8 mouse cellular contexts compared by ENCODE assay signal in genomic region chr17:34264452-34265351, GRCm38 (mm10). TPM values are rescaled to one million over a fixed set of nuclear protein-coding genes. Genes with fewer than 3 reads are reported as not detected.
DNase-seq lines count a peak whose midpoint lies in the region; ATAC-seq and TF ChIP-seq lines count a peak whose summit lies in the region.

No protein-coding gene starts in this region.

- in situ Hi-C loops in ES-E14 (cut with MboI; ENCODE audit: low sequenced_read_pairs in 2 of 2, unreplicated experiment in 2 of 2): no loop called here

- peak overlapping the region; percentile 52 to 58 for H3K4me3 ChIP-seq in ES-E14 (ENCODE audit: insufficient read depth in 1 of 2, low read depth in 1 of 2, low read length in 2 of 2, poor library complexity in 1 of 2, severe bottlenecking in 1 of 2)
- H3K4me3 ChIP-seq in forebrain, embryonic 15.5 days: peak overlapping the region; percentile 46
- H3K4me3 ChIP-seq in limb, embryonic 11.5 days (ENCODE audit: low read depth, low read length): peak overlapping the region; percentile 46
- peak overlapping the region; percentile 42 for H3K4me3 ChIP-seq in neural tube, embryonic 11.5 days (ENCODE audit: low read depth, low read length)

- peaks cover 0 to 2% of the 10 kb centered on the region in 2 experiments; a peak in 1 of 4 replicates for H3K4me1 ChIP-seq in ES-E14 (ENCODE audit: control insufficient read depth in 2 of 2, insufficient read depth in 2 of 2, low read length in 2 of 2, poor library complexity in 1 of 2)
- H3K4me1 ChIP-seq in forebrain, embryonic 15.5 days: peaks cover 21% of the 10 kb centered on the region
- peaks cover 3% of the 10 kb centered on the region; the same call in 1 of the 2 replicates for H3K4me1 ChIP-seq in limb, embryonic 11.5 days (ENCODE audit: control insufficient read depth, insufficient read depth, low read length)
- peaks cover 4% of the 10 kb centered on the region for H3K4me1 ChIP-seq in neural tube, embryonic 11.5 days (ENCODE audit: control insufficient read depth, insufficient read depth, low read length)

- H3K9me3 ChIP-seq in ES-E14 (ENCODE audit: control insufficient read depth, insufficient read depth, low read depth, low read length): no peaks in the 10 kb centered on the region
- no peaks in the 10 kb centered on the region for H3K9me3 ChIP-seq in forebrain, embryonic 15.5 days
- H3K9me3 ChIP-seq in limb, embryonic 11.5 days (ENCODE audit: control insufficient read depth, low read length): no peaks in the 10 kb centered on the region
- H3K9me3 ChIP-seq in neural tube, embryonic 11.5 days (ENCODE audit: control insufficient read depth, low read length): no peaks in the 10 kb centered on the region

- H3K36me3 ChIP-seq in ES-E14 (ENCODE audit: control insufficient read depth, insufficient read depth, low read length, poor library complexity, severe bottlenecking): no peaks in the 10 kb centered on the region
- H3K36me3 ChIP-seq in forebrain, embryonic 15.5 days: no peaks in the 10 kb centered on the region
- H3K36me3 ChIP-seq in limb, embryonic 11.5 days (ENCODE audit: control insufficient read depth, insufficient read depth, low read length): no peaks in the 10 kb centered on the region
- no peaks in the 10 kb centered on the region for H3K36me3 ChIP-seq in neural tube, embryonic 11.5 days (ENCODE audit: control insufficient read depth, insufficient read depth, low read length)

- no peak overlapping the region for H3K27ac ChIP-seq in ES-E14 (ENCODE audit: insufficient read depth, low read depth, low read length, poor library complexity, severe bottlenecking)
- no peak overlapping the region for H3K27ac ChIP-seq in forebrain, embryonic 15.5 days (replicated peaks)
- no peak overlapping the region for H3K27ac ChIP-seq in limb, embryonic 11.5 days (replicated peaks; ENCODE audit: low read depth, low read length)
- no peak overlapping the region for H3K27ac ChIP-seq in neural tube, embryonic 11.5 days (ENCODE audit: low read depth, low read length)

- peak; percentile 19 for DNase-seq in gastrocnemius, postnatal 10 days
- DNase-seq in gastrocnemius, postnatal 25 days: no peak
- no peak for DNase-seq in ES-E14 (ENCODE audit: low read depth, low spot score)
- DNase-seq in limb, embryonic 11.5 days (ENCODE audit: low spot score): peak; percentile 67
- DNase-seq in neural tube, embryonic 11.5 days (ENCODE audit: low spot score): peak; percentile 58
- no peak for DNase-seq in layer of hippocampus, postnatal 25 days (ENCODE audit: extremely low spot score in 1 of 2, low spot score in 1 of 2)
- DNase-seq in adrenal gland, postnatal 14 days: no peak

- peak overlapping the region; percentile 40 for H3K9ac ChIP-seq in ES-E14 (ENCODE audit: insufficient read depth, low read depth, low read length, poor library complexity, severe bottlenecking)
- H3K9ac ChIP-seq in forebrain, embryonic 15.5 days (replicated peaks): peak overlapping the region; percentile 41; the same call in 1 of the 2 replicates
- H3K9ac ChIP-seq in limb, embryonic 11.5 days (ENCODE audit: low read length): peak overlapping the region; percentile 56
- peak overlapping the region; percentile 40 for H3K9ac ChIP-seq in neural tube, embryonic 11.5 days (ENCODE audit: low read length)

- peak overlapping the region; percentile 96 for H3K4me2 ChIP-seq in forebrain, embryonic 15.5 days (replicated peaks)
- peak overlapping the region; percentile 95 for H3K4me2 ChIP-seq in limb, embryonic 11.5 days (ENCODE audit: low read depth, severe bottlenecking)
- H3K4me2 ChIP-seq in neural tube, embryonic 11.5 days (ENCODE audit: low read depth): peak overlapping the region; percentile 86

- under 1% methylated on average over 93 of the region's 93 CpGs for WGBS in forebrain, embryonic 15.5 days
- WGBS in limb, embryonic 11.5 days: under 1% methylated on average over 86 of the region's 93 CpGs
- WGBS in neural tube, embryonic 11.5 days: under 1% methylated on average over 91 of the region's 93 CpGs

- 0 out of 2 replicates have a peak, but pooled peaks have one; percentile 11 for ATAC-seq in forebrain, embryonic 15.5 days (replicated peaks)
- no peak for ATAC-seq in limb, embryonic 11.5 days (ENCODE audit: insufficient number of reproducible peaks, low FRiP score, low TSS enrichment, low read depth)
- ATAC-seq in neural tube, embryonic 11.5 days (ENCODE audit: insufficient read depth, low FRiP score, low TSS enrichment): no peak

- peaks cover 18% of the 10 kb centered on the region for H3K27me3 ChIP-seq in forebrain, embryonic 15.5 days
- peaks cover 7% of the 10 kb centered on the region; the same call in 1 of the 2 replicates for H3K27me3 ChIP-seq in limb, embryonic 11.5 days (ENCODE audit: control insufficient read depth, insufficient read depth, low read length)
- peaks cover 7% of the 10 kb centered on the region for H3K27me3 ChIP-seq in neural tube, embryonic 11.5 days (ENCODE audit: control insufficient read depth, insufficient read depth, low read length)

TF ChIP-seq in ES-E14, 5 proteins besides CTCF, POLR2A, EP300 and RAD21:
- TF ChIP-seq MAFK (IDR thresholded peaks at IDR 0.05; ENCODE audit: insufficient read depth, low read depth, low read length) (no peak), HCFC1 (IDR thresholded peaks at IDR 0.05; ENCODE audit: borderline replicate concordance, insufficient read depth, low read length) (no peak), ZNF384 (IDR thresholded peaks at IDR 0.05; ENCODE audit: low read depth, low read length) (no peak), CHD2 (IDR thresholded peaks at IDR 0.05; ENCODE audit: low read depth, low read length) (no peak), ZC3H11A (IDR thresholded peaks at IDR 0.05; ENCODE audit: borderline replicate concordance, low read depth, low read length) (no peak)
TF ChIP-seq in ES-E14: peak in this region for 0.

RNA-seq across cellular contexts. Expression of gene H2-Ab1, which starts 7.2 kb away (rescaled TPM):
- total RNA-seq in gastrocnemius, postnatal 10 days (2021): 1 to 10 TPM; 3.6 to 4.1 TPM
- 1 to 10 TPM; 2.7 to 3.3 TPM for total RNA-seq in gastrocnemius, postnatal 25 days (2021)
- 1.9 and 2.9 TPM in 2 replicates for total RNA-seq in ES-E14 (2012; rRNA removed)
- 0.86 and 1.2 TPM in 2 replicates for polyA plus RNA-seq in forebrain, embryonic 15.5 days (2015; fragmentation: Nextera tagmentation; extraction: Ambion mirVana)
- 3.7 and 4.5 TPM in 2 replicates for polyA plus RNA-seq in limb, embryonic 11.5 days (2014; fragmentation: Nextera tagmentation; extraction: Ambion mirVana)
- 2.6 and 4.5 TPM in 2 replicates for polyA plus RNA-seq in neural tube, embryonic 11.5 days (2014; fragmentation: Nextera tagmentation; extraction: Ambion mirVana)
- 1 to 10 TPM; 1.0 to 1.7 TPM for total RNA-seq in layer of hippocampus, postnatal 25 days (2021)
- total RNA-seq in adrenal gland, postnatal 14 days (2021): 19.8 and 71.0 TPM in 2 replicates

RNA-seq across cellular contexts. Expression of gene H2-Aa, which starts 22.9 kb away (rescaled TPM):
- total RNA-seq in gastrocnemius, postnatal 10 days (2021): 1 to 10 TPM; 4.5 TPM
- 1 to 10 TPM; 4.4 to 4.5 TPM for total RNA-seq in gastrocnemius, postnatal 25 days (2021)
- 0.48 and 1.6 TPM in 2 replicates for total RNA-seq in ES-E14 (2012; rRNA removed)
- 0.23 TPM in 1 of 2 replicates, not detected in the other for polyA plus RNA-seq in forebrain, embryonic 15.5 days (2015; fragmentation: Nextera tagmentation; extraction: Ambion mirVana)
- polyA plus RNA-seq in limb, embryonic 11.5 days (2014; fragmentation: Nextera tagmentation; extraction: Ambion mirVana): not detected in 2 replicates
- not detected in 2 replicates for polyA plus RNA-seq in neural tube, embryonic 11.5 days (2014; fragmentation: Nextera tagmentation; extraction: Ambion mirVana)
- 1 to 10 TPM; 1.1 to 1.3 TPM for total RNA-seq in layer of hippocampus, postnatal 25 days (2021)
- total RNA-seq in adrenal gland, postnatal 14 days (2021): 21.7 and 108 TPM in 2 replicates

RNA-seq across cellular contexts. Expression of gene H2-Ob, which starts 26.0 kb away (rescaled TPM):
- total RNA-seq in gastrocnemius, postnatal 10 days (2021): under 1 TPM; 0.26 to 0.34 TPM
- under 1 TPM in 1 of 2 experiments, not detected in 1; 0.13 TPM for total RNA-seq in gastrocnemius, postnatal 25 days (2021)
- total RNA-seq in ES-E14 (2012; rRNA removed): not detected in 2 replicates
- 0.20 TPM in 1 of 2 replicates, not detected in the other for polyA plus RNA-seq in forebrain, embryonic 15.5 days (2015; fragmentation: Nextera tagmentation; extraction: Ambion mirVana)
- not detected in 2 replicates for polyA plus RNA-seq in limb, embryonic 11.5 days (2014; fragmentation: Nextera tagmentation; extraction: Ambion mirVana)
- not detected in 2 replicates for polyA plus RNA-seq in neural tube, embryonic 11.5 days (2014; fragmentation: Nextera tagmentation; extraction: Ambion mirVana)
- under 1 TPM; 0.25 to 0.47 TPM for total RNA-seq in layer of hippocampus, postnatal 25 days (2021)
- 1.3 and 16.6 TPM in 2 replicates for total RNA-seq in adrenal gland, postnatal 14 days (2021)

RNA-seq across cellular contexts. Expression of gene H2-Eb1, which starts 41.0 kb away (rescaled TPM):
- 1 to 10 TPM; 2.9 to 5.0 TPM for total RNA-seq in gastrocnemius, postnatal 10 days (2021)
- total RNA-seq in gastrocnemius, postnatal 25 days (2021): 1 to 10 TPM; 3.9 to 5.5 TPM
- 3.4 and 5.7 TPM in 2 replicates for total RNA-seq in ES-E14 (2012; rRNA removed)
- 1.1 and 1.6 TPM in 2 replicates for polyA plus RNA-seq in forebrain, embryonic 15.5 days (2015; fragmentation: Nextera tagmentation; extraction: Ambion mirVana)
- polyA plus RNA-seq in limb, embryonic 11.5 days (2014; fragmentation: Nextera tagmentation; extraction: Ambion mirVana): 1.1 and 2.1 TPM in 2 replicates
- 0.70 and 1.8 TPM in 2 replicates for polyA plus RNA-seq in neural tube, embryonic 11.5 days (2014; fragmentation: Nextera tagmentation; extraction: Ambion mirVana)
- total RNA-seq in layer of hippocampus, postnatal 25 days (2021): 1 to 10 TPM; 1.0 to 1.6 TPM
- 22.8 and 92.3 TPM in 2 replicates for total RNA-seq in adrenal gland, postnatal 14 days (2021)

Comparison
In these comparisons a context has a peak if more than half of its experiments do, and no peak if none do; other contexts are left out.
1. DNase-seq: peak in gastrocnemius, postnatal 10 days (single experiment), limb, embryonic 11.5 days (single experiment) and neural tube, embryonic 11.5 days (single experiment); none in gastrocnemius, postnatal 25 days (single experiment), ES-E14 (single experiment), layer of hippocampus, postnatal 25 days (0 of 2) and adrenal gland, postnatal 14 days (single experiment).
2. Peak in every context shown above with its lines, with median percentiles within 50 percentile points of each other: H3K4me3 ChIP-seq, H3K9ac ChIP-seq and H3K4me2 ChIP-seq.